Mouse (Mus musculus) forebrain, postnatal 0 days (tissue): ENCODE data around the gene Hist2h2be. TPM values are rescaled to one million over a fixed set of nuclear protein-coding genes. Genes with fewer than 3 reads are reported as not detected.

Experiments used
- ATAC-seq: fragments of 200-750 bp; cut with Nextera tagmentation; 2 replicates; pipeline ENCODE4 v1.8.0; 2017; ENCODE audit warnings: mild to moderate bottlenecking, moderate library complexity
- DNase-seq: peaks from one replicate; pipeline ENCODE4 v3.0.0-alpha.2; 2015
- H3K27ac ChIP-seq: fragments of 300-500 bp; sonication (generic); 2 replicates; pipeline ENCODE4 v1.5.1; 2014; ENCODE audit warnings: low read depth, mild to moderate bottlenecking, antibody characterized with exemption, low read length, moderate library complexity, mixed read lengths
- H3K27me3 ChIP-seq: fragments of 300-500 bp; sonication (generic); 2 replicates; pipeline ENCODE4 v1.6.1; 2014; ENCODE audit warnings: mild to moderate bottlenecking, low read length, mixed read lengths; ENCODE audit not compliant: insufficient read depth
- H3K36me3 ChIP-seq: fragments of 300-500 bp; sonication (generic); 2 replicates; pipeline ENCODE4 v1.6.1; 2014; ENCODE audit warnings: mild to moderate bottlenecking, moderate library complexity; ENCODE audit not compliant: insufficient read depth
- H3K4me1 ChIP-seq: fragments of 300-500 bp; sonication (generic); 2 replicates; pipeline ENCODE4 v1.6.1; 2014; ENCODE audit warnings: antibody characterized with exemption; ENCODE audit not compliant: insufficient read depth
- H3K4me2 ChIP-seq: fragments of 300-500 bp; sonication (generic); 2 replicates; pipeline ENCODE4 v1.6.1; 2014; ENCODE audit warnings: low read depth, mild to moderate bottlenecking, moderate library complexity
- H3K4me3 ChIP-seq: fragments of 300-500 bp; sonication (generic); 2 replicates; pipeline ENCODE4 v1.5.1; 2014; ENCODE audit warnings: low read depth, low read length, mixed read lengths
- H3K9ac ChIP-seq: fragments of 300-500 bp; sonication (generic); 2 replicates; pipeline ENCODE4 v1.6.1; 2014; ENCODE audit warnings: mild to moderate bottlenecking
- H3K9me3 ChIP-seq: fragments of 300-500 bp; sonication (generic); 2 replicates; pipeline ENCODE4 v1.6.1; 2016; ENCODE audit warnings: low read length
- CTCF ChIP-seq: sonication (generic); IDR thresholded peaks from 2 replicates; pipeline ENCODE4 v1.5.1; 2016; ENCODE audit warnings: antibody characterized with exemption, control low read depth, low read depth
- WGBS: fragments of 180-500 bp; shearing (Covaris S2); extraction: QIAGEN DNeasy Blood & Tissue Kit; methylation state at CpG from one replicate; pipeline ENCODE4 v1.1.7; 2014; 5-methylcytosine and 5-hydroxymethylcytosine counted together
- polyA plus RNA-seq: library from polyadenylated mRNA; unstranded; fragments of >200 nt; fragmentation: Nextera tagmentation; extraction: Ambion mirVana; gene quantifications from 2 replicates; pipeline ENCODE4 v1.2.1, GENCODE M21; 2015
- total RNA-seq: library from RNA; depleted of rRNA; stranded (reverse); fragments of >200 nt; gene quantifications from 2 replicates; pipeline ENCODE4 v1.2.3, GENCODE M21; 2014

The Hist2h2be gene
- total and polyA plus RNA-seq, 2 experiments from 2014 or later = 3.6 to 12.2 TPM

DNA sequence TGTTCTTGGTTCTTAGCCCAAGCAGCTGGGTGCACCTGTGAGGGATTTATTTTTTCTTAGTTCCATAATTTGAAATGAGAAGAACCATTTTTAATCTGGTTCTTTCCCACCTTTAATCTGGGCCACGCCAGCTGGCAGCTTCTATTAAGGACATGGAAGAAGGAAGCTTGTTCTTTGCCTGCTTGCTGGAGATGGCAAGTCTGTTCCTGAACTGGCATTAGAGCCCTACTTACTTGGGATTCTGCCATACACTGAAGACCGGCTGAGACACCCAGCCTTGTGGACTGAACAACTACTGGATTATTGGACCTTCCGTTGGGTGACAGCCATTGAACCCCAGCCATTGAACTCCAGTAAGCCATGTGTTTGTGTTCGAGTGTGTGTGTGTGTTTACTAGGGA, 1.9 kb downstream of the Hist2h2be start:
- WGBS = 60% methylated on average over 4 of the region's 4 CpGs

DNA sequence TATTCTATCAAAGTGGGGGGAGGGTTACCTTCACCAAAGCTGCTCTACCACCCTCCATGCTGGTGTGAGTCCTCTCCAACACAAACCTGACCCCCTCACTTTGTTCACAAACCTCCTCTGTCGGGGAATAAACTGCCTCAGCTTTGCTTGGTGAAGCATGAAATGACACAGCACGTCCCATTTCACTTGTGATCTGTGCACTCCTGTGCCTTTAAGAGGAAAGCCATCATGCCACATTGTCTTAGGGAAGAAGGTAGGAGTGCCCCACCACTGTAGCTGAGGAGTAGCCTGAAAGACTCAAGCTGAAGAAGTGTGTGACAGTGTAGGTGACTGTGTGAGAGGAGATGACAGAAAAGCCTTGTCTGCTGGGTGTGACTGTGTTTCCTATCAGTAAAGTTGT, 4.5 kb downstream of the Hist2h2be start:
- Histone ChIP-seq H3K36me3 (no peaks in the 10 kb centered on the region), H3K4me2 (no peak overlapping the region), H3K27me3 (no peaks in the 10 kb centered on the region), H3K9ac (no peak overlapping the region), H3K9me3 (no peaks in the 10 kb centered on the region), H3K4me1 (peaks cover 10% of the 10 kb centered on the region), H3K27ac (no peak overlapping the region), H3K4me3 (no peak overlapping the region)
- TF ChIP-seq CTCF = no peak
- no peak for DNase-seq
- ATAC-seq = no peak
- WGBS = 9% methylated on average over 2 of the region's 2 CpGs

More for the DNA sequence above, 1.9 kb downstream of the Hist2h2be start:
- Histone ChIP-seq H3K4me3 (no peak overlapping the region), H3K4me2 (peak overlapping the region; percentile 80), H3K4me1 (peaks cover 10% of the 10 kb centered on the region), H3K36me3 (no peaks in the 10 kb centered on the region), H3K27me3 (no peaks in the 10 kb centered on the region), H3K9me3 (no peaks in the 10 kb centered on the region), H3K9ac (no peak overlapping the region), H3K27ac (no peak overlapping the region)
- no peak for TF ChIP-seq CTCF
- ATAC-seq (no peak), DNase-seq (no peak)

- peaks cover 10% of the 10 kb centered on the region for H3K4me1 ChIP-seq
- WGBS = 77% methylated on average over 8 of the region's 8 CpGs
- TF ChIP-seq CTCF = no peak
- no peaks in the 10 kb centered on the region for H3K36me3 ChIP-seq
- no peak overlapping the region for H3K4me3 ChIP-seq
- no peak for ATAC-seq
- no peaks in the 10 kb centered on the region for H3K9me3 ChIP-seq
- H3K9ac ChIP-seq = no peak overlapping the region
- DNase-seq = no peak
- H3K27me3 ChIP-seq = no peaks in the 10 kb centered on the region
- no peak overlapping the region for H3K27ac ChIP-seq
- H3K4me2 ChIP-seq = no peak overlapping the region
Measured at GRCm38 (mm10) chr3:96226695-96227648, 6.1 kb downstream of the Hist2h2be start.

- no peak for TF ChIP-seq CTCF
- Histone ChIP-seq H3K27ac (no peak overlapping the region), H3K27me3 (no peaks in the 10 kb centered on the region), H3K36me3 (no peaks in the 10 kb centered on the region), H3K9me3 (no peaks in the 10 kb centered on the region), H3K9ac (no peak overlapping the region), H3K4me1 (0 out of 2 replicates have a peak, but pooled peaks cover 4% of the 10 kb centered on the region), H3K4me3 (no peak overlapping the region), H3K4me2 (no peak overlapping the region)
- 79% methylated on average over 2 of the region's 2 CpGs for WGBS
- no peak for DNase-seq
- ATAC-seq = no peak
Measured at GRCm38 (mm10) chr3:96228828-96229227, 7.9 kb downstream of the Hist2h2be start.

GRCm38 (mm10) chr3:96230404-96230803, 9.5 kb downstream of the Hist2h2be start:
- no peak overlapping the region for H3K4me2 ChIP-seq
- DNase-seq = no peak
- no peak overlapping the region for H3K9ac ChIP-seq
- no peaks in the 10 kb centered on the region for H3K27me3 ChIP-seq
- no peak for ATAC-seq
- no peak for TF ChIP-seq CTCF
- WGBS = 85% methylated on average over 2 of the region's 2 CpGs
- H3K9me3 ChIP-seq = no peaks in the 10 kb centered on the region
- no peak overlapping the region for H3K27ac ChIP-seq
- no peaks in the 10 kb centered on the region for H3K36me3 ChIP-seq
- no peaks in the 10 kb centered on the region for H3K4me1 ChIP-seq
- no peak overlapping the region for H3K4me3 ChIP-seq

DNA sequence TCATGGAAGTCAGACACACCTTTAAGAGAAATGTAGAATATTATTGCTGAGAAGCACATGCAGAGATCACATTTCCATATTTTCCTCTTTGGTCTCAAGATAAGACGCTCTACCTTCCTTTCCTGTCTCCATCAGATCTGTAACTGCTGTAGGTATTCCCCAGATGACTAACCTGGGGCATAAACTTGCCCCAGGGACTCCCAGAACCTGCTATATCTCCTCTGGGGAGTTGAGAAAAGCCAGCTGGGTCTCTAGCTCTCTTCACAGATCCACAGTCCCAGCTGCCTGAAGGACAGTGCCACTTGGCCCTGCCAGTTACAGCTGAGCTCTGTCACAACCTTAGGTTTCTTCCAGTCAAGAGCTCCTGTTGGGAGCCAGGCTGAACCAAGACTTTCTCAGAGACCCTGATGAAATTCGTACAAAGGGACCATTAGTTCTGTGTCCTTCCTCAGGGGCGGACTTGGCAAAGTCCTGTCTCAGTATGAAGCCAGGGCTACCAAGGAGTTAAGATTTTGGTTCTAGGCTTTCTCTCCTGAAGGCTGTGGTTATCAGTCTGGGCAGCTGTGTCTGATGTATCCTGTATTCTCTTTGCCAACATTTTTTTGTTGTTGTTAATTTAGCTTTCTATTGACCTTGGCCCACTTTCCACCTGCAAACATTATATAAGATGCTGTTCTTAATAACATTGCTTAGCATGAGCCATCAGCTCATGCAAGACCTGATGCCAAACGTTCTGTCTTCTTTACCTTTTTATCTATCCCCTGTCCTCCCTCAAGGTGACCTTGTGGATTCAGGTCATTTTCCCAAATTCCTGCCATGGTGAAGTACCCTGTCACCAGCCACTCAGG, 10.2 kb downstream of the Hist2h2be start:
- Histone ChIP-seq H3K4me1 (no peaks in the 10 kb centered on the region), H3K36me3 (no peaks in the 10 kb centered on the region), H3K4me3 (no peak overlapping the region), H3K9me3 (no peaks in the 10 kb centered on the region), H3K27me3 (no peaks in the 10 kb centered on the region), H3K27ac (no peak overlapping the region), H3K4me2 (no peak overlapping the region), H3K9ac (no peak overlapping the region)
- no peak for TF ChIP-seq CTCF
- ATAC-seq = no peak
- WGBS = 79% methylated on average over 4 of the region's 4 CpGs
- no peak for DNase-seq

- 60% methylated on average over 2 of the region's 2 CpGs for WGBS
- H3K4me2 ChIP-seq = no peak overlapping the region
- no peak overlapping the region for H3K27ac ChIP-seq
- no peak overlapping the region for H3K4me3 ChIP-seq
- H3K27me3 ChIP-seq = no peaks in the 10 kb centered on the region
- no peak for DNase-seq
- H3K4me1 ChIP-seq = no peaks in the 10 kb centered on the region
- no peaks in the 10 kb centered on the region for H3K9me3 ChIP-seq
- no peaks in the 10 kb centered on the region for H3K36me3 ChIP-seq
- ATAC-seq = no peak
- H3K9ac ChIP-seq = no peak overlapping the region
- TF ChIP-seq CTCF = no peak
Measured at GRCm38 (mm10) chr3:96231758-96232120, 10.8 kb downstream of the Hist2h2be start.
